Mouse (Mus musculus) C2C12 (cell line): ENCODE results near the gene Col23a1.

Experiments
- CEBPB ChIP-seq: IDR thresholded peaks from one replicate; pipeline ENCODE4 v1.6.1; 2011; ENCODE audit warnings: low read depth, mild to moderate bottlenecking, control low read depth, moderate library complexity
- CTCF ChIP-seq: IDR thresholded peaks from one replicate; pipeline ENCODE4 v1.5.1; 2011; ENCODE audit not compliant: control insufficient read depth, insufficient read depth, insufficient read length
- MAX ChIP-seq: IDR thresholded peaks from one replicate; pipeline ENCODE4 v1.6.1; 2011; ENCODE audit warnings: mild to moderate bottlenecking, control low read depth
- MYOG ChIP-seq: IDR thresholded peaks from one replicate; pipeline ENCODE4 v1.6.1; 2011; ENCODE audit not compliant: control insufficient read depth, insufficient read length; ENCODE audit errors: extremely low read depth

DNA sequence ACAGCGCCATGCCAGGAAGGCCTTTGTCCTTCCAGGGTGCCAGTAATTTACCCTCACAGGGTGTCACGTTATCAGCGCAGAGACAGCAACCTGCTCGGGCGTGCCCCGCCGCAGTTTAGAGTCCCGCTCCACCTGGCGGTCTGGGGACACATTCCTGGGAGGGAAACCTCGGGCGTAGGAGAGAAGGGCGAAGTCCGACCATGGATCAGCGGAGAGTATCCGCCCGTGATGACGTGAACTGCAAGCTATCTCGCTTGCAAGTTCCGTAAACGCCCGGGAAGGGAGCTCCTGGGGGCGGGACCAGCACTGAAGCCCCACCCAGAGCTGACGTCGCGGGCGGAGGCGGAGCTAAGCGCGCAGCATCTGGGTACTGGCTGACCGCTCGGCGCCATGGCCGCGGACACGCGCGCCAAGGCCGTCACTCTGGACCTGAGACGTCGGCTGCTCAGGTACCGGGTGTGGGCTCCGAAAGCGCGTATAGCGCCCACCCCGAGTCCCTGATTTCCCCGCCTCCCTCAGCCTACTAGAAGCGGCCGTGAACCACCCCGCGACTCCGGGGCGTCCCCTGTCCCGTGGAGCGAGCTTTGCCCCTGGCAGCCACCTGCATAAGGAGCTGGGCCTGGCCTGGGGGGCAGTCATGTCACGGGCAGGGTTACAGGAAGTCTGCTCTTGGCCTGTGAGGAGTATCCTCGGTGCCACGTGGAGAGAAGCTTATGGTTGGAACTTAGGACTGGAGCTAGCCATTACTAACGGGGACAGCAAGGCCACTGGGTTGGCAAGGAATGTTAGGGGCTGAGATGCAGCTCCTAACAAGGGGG is 294.9 kb downstream of the Col23a1 start, which contains the start of gene Phykpl:
- TF ChIP-seq CTCF = no peak
- no peak for TF ChIP-seq MYOG
- TF ChIP-seq CEBPB = no peak
- peak; percentile 49 for TF ChIP-seq MAX
